Mouse (Mus musculus) neural tube, embryonic 12.5 days (tissue): ENCODE measurements around the gene Wdr74. TPM values are rescaled to one million over a fixed set of nuclear protein-coding genes. Genes with fewer than 3 reads are reported as not detected.

Experiments
- ATAC-seq: fragments of 200-750 bp; cut with Nextera tagmentation; 2 replicates; pipeline ENCODE4 v1.8.0; 2017; ENCODE audit warnings: low read depth, mild to moderate bottlenecking, moderate TSS enrichment, moderate library complexity; ENCODE audit not compliant: low FRiP score
- H3K27ac ChIP-seq: fragments of 300-500 bp; sonication (generic); 2 replicates; pipeline ENCODE4 v1.5.1; 2016
- H3K27me3 ChIP-seq: fragments of 300-500 bp; sonication (generic); replicated peaks from 2 replicates; pipeline ENCODE4 v1.6.1; 2016; ENCODE audit warnings: mild to moderate bottlenecking
- H3K36me3 ChIP-seq: fragments of 300-500 bp; sonication (generic); 2 replicates; pipeline ENCODE4 v1.6.1; 2016; ENCODE audit warnings: mild to moderate bottlenecking
- H3K4me1 ChIP-seq: fragments of 300-500 bp; sonication (generic); 2 replicates; pipeline ENCODE4 v1.6.1; 2016
- H3K4me2 ChIP-seq: fragments of 300-500 bp; sonication (generic); replicated peaks from 2 replicates; pipeline ENCODE4 v1.6.1; 2016; ENCODE audit warnings: mild to moderate bottlenecking
- H3K4me3 ChIP-seq: fragments of 300-500 bp; sonication (generic); 2 replicates; pipeline ENCODE4 v1.5.1; 2016
- H3K9ac ChIP-seq: fragments of 300-500 bp; sonication (generic); 2 replicates; pipeline ENCODE4 v1.6.1; 2016; ENCODE audit warnings: mild to moderate bottlenecking
- H3K9me3 ChIP-seq: fragments of 300-500 bp; sonication (generic); 2 replicates; pipeline ENCODE4 v1.6.1; 2016; ENCODE audit warnings: mild to moderate bottlenecking
- WGBS: fragments of 180-500 bp; shearing (Covaris S2); methylation state at CpG from one replicate; pipeline ENCODE4 v1.1.7; 2016; 5-methylcytosine and 5-hydroxymethylcytosine counted together
- microRNA-seq: library from miRNA; unstranded; fragments of <30 nt; microRNA quantifications from one replicate; pipeline ENCODE4, GENCODE M21; 2017
- polyA plus RNA-seq: library from polyadenylated mRNA; unstranded; fragments of >200 nt; fragmentation: Nextera tagmentation; extraction: Ambion mirVana; gene quantifications from 2 replicates; pipeline ENCODE4 v1.2.1, GENCODE M21; 2016

Wdr74 gene
- polyA plus RNA-seq, 1 experiment from 2014 or later, result 83.5 TPM

DNA sequence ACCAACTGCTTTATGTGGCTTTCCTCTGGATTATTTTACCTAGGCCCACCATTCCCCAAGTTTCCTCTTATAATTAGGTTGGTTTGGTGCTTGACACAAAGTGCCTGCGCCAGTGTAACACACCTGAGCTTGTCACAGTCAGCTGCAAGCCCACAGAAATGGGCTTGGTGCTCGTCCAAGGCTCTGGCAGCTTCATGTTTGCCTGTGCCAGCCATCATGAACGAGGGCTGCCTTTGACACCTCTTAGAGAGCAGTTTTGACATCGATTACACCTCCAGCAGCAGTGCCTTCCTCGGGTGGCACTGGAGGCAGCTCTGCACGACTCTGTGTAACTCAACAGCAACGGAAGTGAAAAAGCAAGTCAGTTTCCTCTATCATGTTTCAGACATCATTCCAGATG is 54.5 kb downstream of the Wdr74 start:
- 88% methylated on average over 7 of the region's 7 CpGs for WGBS
- Histone ChIP-seq H3K9ac (no peak overlapping the region), H3K9me3 (no peaks in the 10 kb centered on the region), H3K36me3 (peaks cover 34% of the 10 kb centered on the region), H3K4me3 (no peak overlapping the region), H3K27ac (no peak overlapping the region), H3K4me1 (peaks cover 16% of the 10 kb centered on the region; the same call in 1 of the 2 replicates), H3K27me3 (no peaks in the 10 kb centered on the region), H3K4me2 (no peak overlapping the region)
- no peak for ATAC-seq

Small RNA genes lying within 50 kb of the gene (microRNA-seq; reads per million reads assigned to microRNA genes)
- not detected for gene Mir6992

Other genes starting within 250 kb of the Wdr74 start
- 0.62 and 0.83 TPM in 2 replicates for gene Slc22a8, start 144.6 kb upstream of the Wdr74 start, polyA plus RNA-seq
- gene Slc22a6, start 117.8 kb upstream of the Wdr74 start, polyA plus RNA-seq, result 2.0 and 2.5 TPM in 2 replicates
- 0.17 and 0.20 TPM in 2 replicates for gene Chrm1, start 72.0 kb upstream of the Wdr74 start, polyA plus RNA-seq
- 144 and 147 TPM in 2 replicates for gene Slc3a2, start 12.5 kb upstream of the Wdr74 start, polyA plus RNA-seq
- gene 1700092M07Rik, start 4.9 kb downstream of the Wdr74 start, polyA plus RNA-seq, result 2.3 and 3.6 TPM in 2 replicates
- 129 TPM in 2 replicates for gene Stx5a, start 5.6 kb downstream of the Wdr74 start, polyA plus RNA-seq
- 186 and 216 TPM in 2 replicates for gene Nxf1, start 21.2 kb downstream of the Wdr74 start, polyA plus RNA-seq
- gene Tmem223, start 35.2 kb downstream of the Wdr74 start, polyA plus RNA-seq, result 199 and 210 TPM in 2 replicates
- gene Tmem179b, start 38.6 kb downstream of the Wdr74 start, polyA plus RNA-seq, result 37.2 and 39.0 TPM in 2 replicates
- gene Taf6l, start 50.6 kb downstream of the Wdr74 start, polyA plus RNA-seq, result 29.9 and 34.4 TPM in 2 replicates
- 152 and 158 TPM in 2 replicates for gene Polr2g, start 62.8 kb downstream of the Wdr74 start, polyA plus RNA-seq
- 7.2 and 7.5 TPM in 2 replicates for gene Zbtb3, start 66.7 kb downstream of the Wdr74 start, polyA plus RNA-seq
- gene Ttc9c, start 83.5 kb downstream of the Wdr74 start, polyA plus RNA-seq, result 55.2 and 57.7 TPM in 2 replicates
- 5.7 and 7.5 TPM in 2 replicates for gene Hnrnpul2, start 84.2 kb downstream of the Wdr74 start, polyA plus RNA-seq
- gene AC129217.1, start 93.9 kb downstream of the Wdr74 start, polyA plus RNA-seq, result 0.45 TPM in 1 of 2 replicates, not detected in the other
- 66.1 and 68.5 TPM in 2 replicates for gene Bscl2, start 101.6 kb downstream of the Wdr74 start, polyA plus RNA-seq
- gene Gng3, start 103.4 kb downstream of the Wdr74 start, polyA plus RNA-seq, result 203 and 211 TPM in 2 replicates
- gene Lrrn4cl, start 114.9 kb downstream of the Wdr74 start, polyA plus RNA-seq, result 0.47 and 0.56 TPM in 2 replicates
- gene Ubxn1, start 135.7 kb downstream of the Wdr74 start, polyA plus RNA-seq, result 186 and 193 TPM in 2 replicates
- gene Uqcc3, start 145.1 kb downstream of the Wdr74 start, polyA plus RNA-seq, result 62.2 and 66.0 TPM in 2 replicates
- 63.3 and 89.5 TPM in 2 replicates for gene Lbhd1, start 147.9 kb downstream of the Wdr74 start, polyA plus RNA-seq
- gene Gm49403, start 148.1 kb downstream of the Wdr74 start, polyA plus RNA-seq, result not detected in 2 replicates
- gene 1810009A15Rik, start 153.0 kb downstream of the Wdr74 start, polyA plus RNA-seq, result 82.0 and 98.5 TPM in 2 replicates
- not detected in 2 replicates for gene Gm49416, start 153.1 kb downstream of the Wdr74 start, polyA plus RNA-seq
- gene Ints5, start 157.2 kb downstream of the Wdr74 start, polyA plus RNA-seq, result 43.6 and 47.3 TPM in 2 replicates
- 116 and 119 TPM in 2 replicates for gene Ganab, start 162.2 kb downstream of the Wdr74 start, polyA plus RNA-seq
- 84.2 and 91.5 TPM in 2 replicates for gene B3gat3, start 184.5 kb downstream of the Wdr74 start, polyA plus RNA-seq
- 2.1 and 2.3 TPM in 2 replicates for gene Rom1, start 193.5 kb downstream of the Wdr74 start, polyA plus RNA-seq
- 14.1 and 14.3 TPM in 2 replicates for gene Eml3, start 193.7 kb downstream of the Wdr74 start, polyA plus RNA-seq
- 175 and 177 TPM in 2 replicates for gene Mta2, start 206.0 kb downstream of the Wdr74 start, polyA plus RNA-seq
- gene Tut1, start 218.0 kb downstream of the Wdr74 start, polyA plus RNA-seq, result 32.5 and 34.6 TPM in 2 replicates
- gene Eef1g, start 231.2 kb downstream of the Wdr74 start, polyA plus RNA-seq, result 360 and 361 TPM in 2 replicates